ENCODE assay signal across 9 mouse cellular contexts in the genomic region with DNA sequence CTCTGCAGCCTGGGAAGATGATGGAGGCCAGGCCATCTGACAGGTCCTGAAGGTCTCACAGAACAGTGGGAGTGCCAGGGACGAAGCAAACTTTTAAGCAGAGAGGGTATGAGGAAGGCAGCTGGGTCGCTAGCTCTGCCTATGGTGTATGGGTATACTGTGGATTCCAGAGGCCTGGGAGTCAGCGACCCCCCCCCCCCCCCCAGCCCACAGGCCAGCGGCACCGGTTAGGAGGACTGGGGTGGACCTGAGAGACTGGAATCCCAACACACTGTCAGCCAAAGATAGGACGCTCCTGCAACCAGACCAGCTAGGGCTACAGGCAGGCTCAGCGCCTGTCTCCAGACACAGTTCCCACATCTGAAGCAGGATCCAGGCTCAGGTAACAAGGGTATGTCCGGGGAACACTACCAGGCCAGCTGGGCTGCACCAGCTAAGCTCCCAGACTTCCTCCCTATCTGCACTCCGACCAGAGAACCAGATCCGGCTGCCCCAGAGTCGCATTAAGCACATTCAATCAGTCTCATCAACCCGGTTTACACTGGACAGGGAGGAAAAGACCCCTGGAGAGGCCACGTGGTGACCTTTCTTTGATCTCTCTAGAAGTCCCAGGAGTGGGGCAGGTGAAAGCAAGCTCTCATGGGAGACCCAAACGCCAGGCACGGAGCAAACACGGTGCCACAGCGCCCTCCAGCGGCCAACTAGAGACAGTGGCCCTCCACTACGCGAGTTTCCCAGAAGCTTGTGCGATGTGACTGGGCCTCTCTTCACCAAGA. TPM values are rescaled to one million over a fixed set of nuclear protein-coding genes. Genes with fewer than 3 reads are reported as not detected.
DNase-seq lines count a peak whose midpoint lies in the region; ATAC-seq and TF ChIP-seq lines count a peak whose summit lies in the region.
"Had no signal": no experiment of that assay in that cellular context is flagged by ENCODE, and none has a peak within 500 bp of the region (broad histone marks: within the 10 kb centered on the region; RNA-seq: fewer than 3 reads in every experiment).

No protein-coding gene starts in this region.

- H3K36me3 ChIP-seq in G1E (replicated peaks) = peaks cover 65% of the 10 kb centered on the region
- H3K36me3 ChIP-seq in hindbrain, embryonic 10.5 days = no peaks in the 10 kb centered on the region
- no peaks in the 10 kb centered on the region for H3K36me3 ChIP-seq in lung, embryonic 15.5 days

- TF ChIP-seq CTCF in G1E (IDR thresholded peaks at IDR 0.05; ENCODE audit: low read depth, low read length) = peak; percentile 60
- peak; percentile 99 for TF ChIP-seq CTCF in cerebellum, adult 2 months (IDR thresholded peaks at IDR 0.05; ENCODE audit: borderline replicate concordance, insufficient read depth, low read depth, low read length)

- no peak; the same call in 1 of the 2 replicates for ATAC-seq in G1E (ENCODE audit: extremely low read depth, insufficient number of reproducible peaks, low FRiP score, poor library complexity, severe bottlenecking)
- peak; percentile 67 for ATAC-seq in lung, embryonic 15.5 days (ENCODE audit: borderline replicate concordance, extremely low read depth, low FRiP score, low TSS enrichment)

- H3K4me2 ChIP-seq in lung, embryonic 15.5 days = peak overlapping the region; percentile 33

- WGBS in cerebellum, adult 2 months = 20% methylated on average over 21 of the region's 21 CpGs
- 22% methylated on average over 21 of the region's 21 CpGs for WGBS in hindbrain, embryonic 10.5 days
- 13% methylated on average over 19 of the region's 21 CpGs for WGBS in lung, embryonic 15.5 days

- H3K4me1 ChIP-seq in G1E (ENCODE audit: insufficient read depth, low read depth, low read length) = peaks cover 14% of the 10 kb centered on the region
- peaks cover 20% of the 10 kb centered on the region for H3K4me1 ChIP-seq in cerebellum, adult 2 months (ENCODE audit: control insufficient read depth, insufficient read depth, low read length)
- peaks cover 36% of the 10 kb centered on the region for H3K4me1 ChIP-seq in hindbrain, embryonic 10.5 days (replicated peaks)
- peaks cover 26% of the 10 kb centered on the region for H3K4me1 ChIP-seq in lung, embryonic 15.5 days

- H3K4me3 ChIP-seq in G1E (ENCODE audit: low read depth, low read length) = no peak overlapping the region
- H3K4me3 ChIP-seq in cerebellum, adult 2 months (replicated peaks; ENCODE audit: insufficient read depth, low read depth, low read length) = peak overlapping the region; percentile 3
- peak overlapping the region; percentile 20; the same call in 1 of the 2 replicates for H3K4me3 ChIP-seq in hindbrain, embryonic 10.5 days
- H3K4me3 ChIP-seq in lung, embryonic 15.5 days = 0 out of 2 replicates have a peak overlapping the region, but pooled peaks have one; percentile 5

- no peak overlapping the region for H3K27ac ChIP-seq in cerebellum, adult 2 months (ENCODE audit: insufficient read depth, low read length)
- H3K27ac ChIP-seq in hindbrain, embryonic 10.5 days = peak overlapping the region; percentile 46
- no peak overlapping the region for H3K27ac ChIP-seq in lung, embryonic 15.5 days
- H3K27ac ChIP-seq: macrophage had no signal

- no peak for TF ChIP-seq POLR2A in cerebellum, adult 2 months (IDR thresholded peaks at IDR 0.05; ENCODE audit: borderline replicate concordance, insufficient read depth, low read length)

- H3K27me3 ChIP-seq in G1E (ENCODE audit: insufficient read depth, low read length) = no peaks in the 10 kb centered on the region
- H3K27me3 ChIP-seq in cerebellum, adult 2 months (ENCODE audit: control insufficient read depth, insufficient read depth, low read length) = no peaks in the 10 kb centered on the region
- no peaks in the 10 kb centered on the region for H3K27me3 ChIP-seq in hindbrain, embryonic 10.5 days (ENCODE audit: insufficient read depth, poor library complexity, severe bottlenecking)
- H3K27me3 ChIP-seq in lung, embryonic 15.5 days = no peaks in the 10 kb centered on the region

- no peak overlapping the region for H3K9ac ChIP-seq in lung, embryonic 15.5 days

- DNase-seq in G1E (ENCODE audit: low spot score) = peak; percentile 50
- DNase-seq in cerebellum, adult 2 months = peak; percentile 81 to 87
- peak; percentile 63 to 93 for DNase-seq in frontal cortex, adult 2 months (ENCODE audit: extremely low spot score in 1 of 2, low spot score in 1 of 2)
- peak; percentile 86 for DNase-seq in hindbrain, embryonic 10.5 days (ENCODE audit: low spot score)
- peak; percentile 80 for DNase-seq in layer of hippocampus, adult 9-10 months (ENCODE audit: low spot score)
- peak; percentile 40 for DNase-seq in ovary, adult 18-20 months (ENCODE audit: low spot score)
- DNase-seq in thymus, adult 18-20 months = peak; percentile 55 to 59

- no peaks in the 10 kb centered on the region for H3K9me3 ChIP-seq in G1E (replicated peaks)
- no peaks in the 10 kb centered on the region for H3K9me3 ChIP-seq in hindbrain, embryonic 10.5 days
- H3K9me3 ChIP-seq in lung, embryonic 15.5 days = no peaks in the 10 kb centered on the region

RNA-seq across cellular contexts. Expression of gene Xxylt1, which starts 10.7 kb away (rescaled TPM):
- total RNA-seq in G1E (2014; fragmentation: Nextera tagmentation) = 7.4 and 13.7 TPM in 2 replicates
- 5.6 and 5.9 TPM in 2 replicates for total RNA-seq in G1E (2017)
- polyA plus RNA-seq in G1E (2012) = 4.0 and 5.8 TPM in 2 replicates
- polyA plus RNA-seq in cerebellum, adult 2 months (2012; rRNA removed) = 20.7 and 22.4 TPM in 2 replicates
- 12.9 and 14.3 TPM in 2 replicates for polyA plus RNA-seq in frontal cortex, adult 2 months (2012; rRNA removed)
- polyA plus RNA-seq in hindbrain, embryonic 10.5 days (2016; fragmentation: Nextera tagmentation; extraction: Ambion mirVana) = 12.1 and 15.1 TPM in 2 replicates
- polyA plus RNA-seq in lung, embryonic 15.5 days (2015; fragmentation: Nextera tagmentation; extraction: Ambion mirVana) = 17.2 and 18.1 TPM in 2 replicates
